Mouse (Mus musculus): ENCODE data around the gene Atp8b4.

The Atp8b4 gene

DNA sequence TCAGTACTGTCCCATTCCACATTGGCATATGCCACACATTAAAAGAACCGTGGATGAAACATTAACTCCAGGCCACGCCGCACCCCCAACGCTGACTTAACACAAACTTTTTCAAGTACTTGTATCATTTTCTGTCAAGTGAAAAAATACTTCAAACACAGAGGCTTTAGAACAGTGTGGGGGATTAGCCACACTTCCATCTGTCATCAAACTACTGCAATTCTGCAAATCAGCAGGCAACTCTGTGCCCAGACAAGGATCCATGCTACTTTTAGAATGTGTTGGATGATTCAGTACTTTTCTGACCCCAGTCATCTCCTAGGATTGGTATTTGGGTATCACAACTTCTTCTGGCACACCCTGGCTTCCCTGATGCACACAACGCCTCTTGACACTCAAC lies 212.5 kb downstream of the Atp8b4 start:
- DNase-seq (ENCODE audit: inconsistent ontology term): no peak

- DNase-seq (ENCODE audit: inconsistent ontology term): no peak
Observed at GRCm38 (mm10) chr2:126286420-126286819, 214.1 kb downstream of the Atp8b4 start.

GRCm38 (mm10) chr2:126284071-126284470 lies 216.4 kb downstream of the Atp8b4 start:
- no peak for DNase-seq (ENCODE audit: inconsistent ontology term)

- peak; percentile 66 for DNase-seq (ENCODE audit: inconsistent ontology term)
Observed at GRCm38 (mm10) chr2:126283086-126283485, 217.4 kb downstream of the Atp8b4 start.

DNA sequence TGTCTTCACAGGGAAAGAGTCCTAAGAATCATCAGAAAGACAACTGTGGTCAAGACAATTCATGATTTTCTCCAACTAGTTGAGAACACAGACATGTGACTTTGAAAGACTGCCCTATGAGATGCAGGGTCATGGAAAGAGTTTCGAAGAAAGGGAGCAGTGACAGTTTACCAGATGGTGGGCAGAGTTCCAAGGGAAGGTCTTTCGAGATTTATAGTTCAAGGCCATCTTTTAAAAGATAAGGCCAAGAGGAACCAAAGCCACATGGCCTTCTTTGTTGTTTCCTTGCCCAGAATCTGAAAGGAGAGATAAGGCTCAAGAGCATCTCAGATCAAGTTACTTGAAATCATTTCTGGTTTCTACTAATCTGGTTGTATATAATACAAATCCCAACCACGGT lies 225.0 kb downstream of the Atp8b4 start:
- no peak for DNase-seq (ENCODE audit: inconsistent ontology term)

DNA sequence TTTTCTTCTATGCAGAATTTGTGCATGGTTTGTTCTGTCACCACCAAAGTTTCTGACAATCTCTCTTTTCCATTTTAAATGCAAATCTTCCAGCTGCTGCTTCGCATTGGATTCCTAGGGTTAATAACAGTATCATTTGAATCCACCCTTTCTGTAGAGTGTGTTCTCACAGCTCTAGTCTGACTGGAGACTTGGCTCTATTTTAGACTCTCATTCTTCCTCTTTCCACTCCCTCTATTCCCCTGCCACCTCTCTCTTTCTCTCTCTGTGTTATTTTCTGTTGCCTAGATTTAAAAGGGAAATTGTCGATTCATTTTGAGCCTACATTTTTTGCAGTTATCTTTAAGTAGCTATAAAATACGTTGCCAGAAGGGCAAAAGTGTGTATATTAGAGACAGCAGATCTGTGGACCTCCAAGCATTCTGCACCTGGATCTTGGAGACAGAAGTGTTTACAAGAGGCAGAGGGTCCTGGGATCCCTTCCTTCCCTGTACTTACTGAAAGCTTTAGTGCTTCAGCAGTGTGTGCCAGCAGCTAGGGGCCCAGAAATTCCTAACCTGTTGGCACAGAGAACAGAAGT lies 225.6 kb downstream of the Atp8b4 start:
- no peak for DNase-seq (ENCODE audit: inconsistent ontology term)

GRCm38 (mm10) chr2:126274311-126274710 lies 226.2 kb downstream of the Atp8b4 start:
- DNase-seq (ENCODE audit: inconsistent ontology term): no peak

All from Muller cell, postnatal 12 days (primary cell).